Mouse (Mus musculus): ENCODE measurements around the gene Ccdc121. TPM values are rescaled to one million over a fixed set of nuclear protein-coding genes. Genes with fewer than 3 reads are reported as not detected.
A peak's percentile ranks its signal among the peaks of the same experiment; 100 is the strongest.
"Not testable (repeated sequence)": the region's sequence is repeated elsewhere in the genome, so short reads cannot be mapped to it uniquely, and the experiment has no call there.

Ccdc121 gene
- total RNA-seq, 2 experiments from 2014 or later = not detected

DNA sequence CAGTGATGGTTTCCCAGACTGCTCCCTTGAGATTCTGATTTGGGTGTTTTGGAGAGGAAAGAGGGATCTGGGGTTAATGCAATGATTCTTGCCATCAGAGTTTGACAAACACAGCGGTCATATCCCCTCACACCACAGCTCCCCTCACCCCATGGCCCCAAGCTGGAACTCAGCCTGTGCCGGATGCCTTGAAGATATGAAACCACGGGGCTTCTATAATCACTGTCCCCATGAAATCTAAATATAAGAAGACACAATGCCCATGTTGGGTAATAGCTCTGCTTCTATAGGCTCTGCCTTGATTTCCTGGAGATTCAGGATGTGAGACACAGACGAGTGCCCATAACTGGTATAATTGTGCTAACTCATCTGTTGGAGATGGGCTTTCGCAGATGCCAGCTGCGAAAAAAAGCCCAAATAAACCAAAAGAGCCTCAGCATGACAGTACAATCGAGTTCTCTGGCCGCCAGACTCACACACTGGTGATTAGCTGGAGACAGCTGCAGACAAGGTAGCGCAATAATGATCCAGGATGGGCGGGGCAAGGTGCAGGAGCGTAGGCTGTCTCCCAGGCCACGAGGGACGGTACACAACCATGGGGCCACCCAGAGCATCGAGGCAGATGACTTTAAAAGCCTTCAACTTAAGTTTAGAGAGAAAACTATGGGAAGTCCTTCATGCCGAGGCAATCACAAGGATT lies 1.3 kb upstream of the Ccdc121 start:
- DNase-seq = no peak

DNA sequence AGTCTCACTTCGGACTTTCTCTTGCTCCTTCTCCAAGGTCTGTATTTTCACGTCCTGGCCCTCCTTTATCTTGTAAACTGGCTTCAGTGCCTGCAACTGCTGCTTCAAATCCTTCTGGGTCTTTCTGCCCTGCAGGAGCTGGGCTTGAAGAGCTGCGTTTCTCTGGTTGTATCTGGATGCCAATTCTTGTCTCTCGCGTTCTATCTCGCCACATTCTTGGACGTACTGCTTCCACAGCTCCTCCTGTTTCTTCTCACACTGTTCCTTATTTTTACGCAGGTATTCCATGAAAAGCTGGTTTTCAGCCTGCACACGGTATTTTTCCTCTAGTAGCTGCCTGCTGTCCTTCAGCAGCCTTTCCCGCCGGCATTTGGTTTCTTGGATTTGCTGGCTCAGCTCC lies 396 bp downstream of the Ccdc121 start:
- not testable (repeated sequence) for DNase-seq

- DNase-seq = no peak
These were observed 5.9 kb downstream of the Ccdc121 start for GRCm38 (mm10) chr1:181505367-181505766.

GRCm38 (mm10) chr1:181503471-181503870 lies 7.8 kb downstream of the Ccdc121 start:
- no peak for DNase-seq

- no peak for DNase-seq
These were observed 26.6 kb downstream of the Ccdc121 start for GRCm38 (mm10) chr1:181484696-181485095.

- no peak for DNase-seq
These were observed 34.7 kb downstream of the Ccdc121 start for GRCm38 (mm10) chr1:181476557-181476956.

DNA sequence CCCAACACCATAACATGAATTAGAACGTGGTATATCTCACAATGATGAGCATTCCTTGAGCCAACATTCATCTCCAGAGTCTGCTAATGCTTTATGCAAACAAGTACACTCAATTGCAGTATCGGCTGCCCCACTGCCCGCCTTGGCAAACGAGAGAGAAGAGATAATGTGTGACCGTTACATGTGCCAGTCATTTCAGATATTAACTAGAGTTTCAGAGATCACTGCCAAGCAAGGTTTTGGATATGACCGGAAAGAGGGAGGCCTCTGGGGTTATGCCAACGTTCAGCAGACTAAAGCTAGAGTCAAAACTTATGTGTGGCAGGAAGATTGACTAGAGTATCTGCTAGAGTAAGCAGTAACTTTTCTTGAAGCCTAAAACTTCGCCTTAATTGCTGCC lies 35.1 kb downstream of the Ccdc121 start:
- DNase-seq = no peak

GRCm38 (mm10) chr1:181469415-181469814 lies 41.8 kb downstream of the Ccdc121 start:
- DNase-seq = no peak

GRCm38 (mm10) chr1:181467321-181467670 lies 44.0 kb downstream of the Ccdc121 start:
- no peak for DNase-seq

DNA sequence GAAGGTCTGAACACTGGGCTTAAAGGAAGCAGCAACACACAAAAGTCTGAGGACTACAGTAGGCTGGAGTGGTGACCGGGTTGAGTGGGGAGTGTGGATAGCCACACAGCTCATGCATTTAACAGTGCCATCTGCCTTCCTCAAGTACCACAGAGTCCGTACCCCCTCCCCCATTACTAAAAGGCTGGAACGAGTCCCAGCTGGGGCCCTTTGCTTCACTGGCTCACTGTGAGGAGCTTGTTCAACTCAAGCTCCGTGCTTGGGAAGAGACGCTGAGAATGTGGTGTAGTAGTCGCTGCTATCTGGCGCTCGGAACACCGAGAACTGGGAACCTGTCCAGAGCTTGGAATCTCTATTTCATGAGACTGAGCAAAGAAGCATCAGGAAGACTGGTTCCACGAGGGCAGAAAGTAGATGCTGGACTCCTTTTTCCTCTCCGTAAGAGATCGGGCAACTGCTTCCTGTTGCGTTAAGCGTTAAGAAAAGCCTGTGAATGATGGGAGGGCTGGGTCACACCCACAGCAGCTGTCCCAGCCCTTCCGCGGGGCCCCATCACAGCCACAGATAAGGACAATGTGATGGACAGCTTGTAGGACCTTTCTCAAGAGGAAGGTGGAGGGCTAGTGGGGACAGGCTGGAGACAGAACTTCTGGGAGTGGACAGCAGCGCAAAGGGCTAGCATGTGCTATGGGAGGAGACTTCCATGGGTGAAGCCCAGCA lies 44.5 kb downstream of the Ccdc121 start:
- no peak for DNase-seq

- DNase-seq = no peak
These were observed 45.2 kb downstream of the Ccdc121 start for GRCm38 (mm10) chr1:181466040-181466439.

GRCm38 (mm10) chr1:181465027-181465426 lies 46.2 kb downstream of the Ccdc121 start:
- DNase-seq = peak; percentile 27

- DNase-seq = no peak
These were observed 48.4 kb downstream of the Ccdc121 start for GRCm38 (mm10) chr1:181462906-181463179.

DNA sequence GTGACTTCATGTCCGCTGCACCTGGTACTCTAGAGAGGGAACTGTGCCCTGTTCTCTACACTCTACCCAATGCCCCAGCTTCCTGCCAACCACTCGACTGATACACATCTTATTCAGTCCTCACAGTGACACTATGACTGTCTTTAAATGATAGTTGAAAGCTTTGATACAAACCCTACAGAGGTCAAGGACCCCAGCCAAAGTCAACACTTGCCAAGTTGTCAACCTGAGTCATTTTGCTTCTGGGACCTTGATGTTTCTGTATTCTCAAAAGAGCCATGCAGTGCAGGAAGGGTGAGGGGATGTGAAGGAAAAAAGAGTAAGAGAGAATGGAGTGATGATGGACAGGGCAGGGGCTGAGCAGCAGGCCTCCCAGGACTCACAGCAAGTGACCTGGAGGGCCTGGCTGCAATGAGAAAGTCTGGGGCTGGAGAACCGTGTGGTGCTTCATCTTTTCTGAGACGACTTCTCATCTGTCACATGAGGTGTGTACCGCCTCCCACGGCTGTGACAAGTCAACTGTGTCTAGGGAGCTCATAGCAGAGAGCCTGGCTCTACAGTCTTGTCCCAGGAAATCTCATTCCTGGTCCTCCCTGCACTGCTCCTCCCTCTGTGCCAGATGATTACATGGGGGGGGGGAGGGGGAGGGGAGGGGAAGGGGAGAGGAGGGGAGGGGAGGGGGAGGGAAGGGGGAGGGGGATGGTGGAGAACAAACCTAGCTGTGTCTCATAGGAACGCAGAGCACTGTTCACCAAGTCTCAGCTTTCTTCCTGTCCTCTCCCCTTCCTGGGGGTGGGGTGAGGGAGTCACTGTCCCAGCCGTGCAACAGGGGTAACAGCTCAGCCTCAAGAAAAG lies 49.0 kb downstream of the Ccdc121 start:
- DNase-seq = no peak

GRCm38 (mm10) chr1:181461484-181461883 lies 49.8 kb downstream of the Ccdc121 start:
- no peak for DNase-seq

- no peak for DNase-seq
These were observed 51.0 kb downstream of the Ccdc121 start for GRCm38 (mm10) chr1:181460283-181460682.

Other genes starting within 250 kb of the Ccdc121 start
- gene Cnih3, start 158.8 kb downstream of the Ccdc121 start, total RNA-seq (2021) = under 1 TPM; 0.18 to 0.42 TPM
- gene Dnah14, start 65.1 kb upstream of the Ccdc121 start, total RNA-seq (2021) = under 1 TPM; 0.12 to 0.65 TPM